Mouse (Mus musculus): ENCODE measurements around the gene Prkn. TPM values are rescaled to one million over a fixed set of nuclear protein-coding genes. Genes with fewer than 3 reads are reported as not detected.

The Prkn gene
- total and polyA plus RNA-seq, 3 experiments, result 0.86 to 5.7 (median 2.3) TPM

DNA sequence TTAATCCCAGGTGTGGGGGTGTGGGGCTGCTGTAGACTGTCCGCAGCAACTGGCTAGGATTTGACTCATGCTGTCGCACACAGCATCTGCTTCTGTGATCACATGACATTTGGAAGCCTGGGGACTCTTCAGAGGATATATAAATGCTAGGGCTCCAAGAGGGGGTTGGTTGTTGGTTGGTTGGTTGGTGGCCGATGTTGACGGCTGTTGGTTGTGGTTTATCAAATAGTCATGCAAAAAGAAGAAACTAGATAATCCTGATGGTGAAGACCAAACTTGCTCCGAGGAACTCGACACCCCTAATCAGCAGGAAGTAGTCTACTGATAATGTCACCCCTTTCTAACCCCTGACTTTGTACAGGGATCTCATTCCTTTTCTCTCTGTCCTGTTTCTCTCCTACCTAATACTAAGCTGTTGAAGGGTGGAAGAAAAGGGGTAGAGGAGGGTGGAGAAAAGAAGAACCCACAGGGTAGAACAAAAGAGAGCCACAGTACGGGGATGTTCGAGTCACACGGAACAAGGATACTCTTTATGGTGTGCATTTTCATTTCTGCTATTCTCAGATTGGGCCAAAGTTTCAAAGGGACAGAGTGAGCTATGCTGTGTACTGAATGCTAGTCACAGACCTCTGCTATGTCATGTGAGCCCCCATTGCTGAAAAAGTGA, 948.2 kb downstream of the Prkn start:
- TF ChIP-seq TAL1 (conservative IDR thresholded peaks at IDR 0.05; ENCODE audit: low read depth, low read length) (no peak), CTCF (IDR thresholded peaks at IDR 0.05; ENCODE audit: low read depth, low read length) (no peak), GATA1 (IDR thresholded peaks at IDR 0.05; ENCODE audit: borderline replicate concordance, low read length) (no peak), GATA2 (IDR thresholded peaks at IDR 0.05; ENCODE audit: borderline replicate concordance, low read depth, low read length) (no peak), POLR2AphosphoS5 (IDR thresholded peaks at IDR 0.05; ENCODE audit: insufficient replicate concordance, low read depth, low read length) (no peak)
- H3K27me3 ChIP-seq (ENCODE audit: insufficient read depth, low read length), result peaks cover 12% of the 10 kb centered on the region
- H3K4me1 ChIP-seq (ENCODE audit: insufficient read depth, low read depth, low read length), result no peaks in the 10 kb centered on the region
- no peaks in the 10 kb centered on the region for H3K9me3 ChIP-seq (replicated peaks)
- ATAC-seq (ENCODE audit: extremely low read depth, insufficient number of reproducible peaks, low FRiP score, poor library complexity, severe bottlenecking) (peak; percentile 28; the same call in 1 of the 2 replicates), DNase-seq (ENCODE audit: low spot score) (no peak)
- H3K4me3 ChIP-seq (ENCODE audit: low read depth, low read length), result no peak overlapping the region
- no peaks in the 10 kb centered on the region for H3K36me3 ChIP-seq (replicated peaks)

DNA sequence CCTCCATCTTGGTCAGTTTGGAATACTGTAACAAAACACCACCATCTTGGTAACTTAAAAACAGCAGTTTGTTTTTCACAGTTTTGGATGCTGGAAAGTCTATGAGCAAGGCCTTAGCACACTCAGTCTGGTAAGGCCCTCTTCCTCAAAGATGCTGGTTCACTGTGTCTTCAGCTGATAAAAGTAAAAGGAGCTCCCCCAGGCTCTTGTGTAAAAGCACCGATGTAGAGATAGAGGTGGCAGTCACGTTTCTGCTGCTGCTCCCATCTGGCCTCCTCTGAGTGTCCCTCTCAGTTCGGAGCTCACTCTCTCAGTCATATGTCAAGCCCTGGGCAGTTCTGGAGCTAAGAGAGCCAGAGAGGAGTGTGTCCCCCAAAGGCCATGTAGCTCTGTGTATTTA, 955.8 kb downstream of the Prkn start:
- Histone ChIP-seq H3K9me3 (replicated peaks) (no peaks in the 10 kb centered on the region), H3K36me3 (replicated peaks) (no peaks in the 10 kb centered on the region), H3K4me1 (ENCODE audit: insufficient read depth, low read depth, low read length) (no peaks in the 10 kb centered on the region), H3K27me3 (ENCODE audit: insufficient read depth, low read length) (peaks cover 15% of the 10 kb centered on the region), H3K4me3 (ENCODE audit: low read depth, low read length) (no peak overlapping the region)
- DNase-seq (ENCODE audit: low spot score) (no peak), ATAC-seq (ENCODE audit: extremely low read depth, insufficient number of reproducible peaks, low FRiP score, poor library complexity, severe bottlenecking) (no peak)
- no peak for TF ChIP-seq POLR2AphosphoS5 (IDR thresholded peaks at IDR 0.05; ENCODE audit: insufficient replicate concordance, low read depth, low read length)
- TF ChIP-seq CTCF (IDR thresholded peaks at IDR 0.05; ENCODE audit: low read depth, low read length), result no peak

DNA sequence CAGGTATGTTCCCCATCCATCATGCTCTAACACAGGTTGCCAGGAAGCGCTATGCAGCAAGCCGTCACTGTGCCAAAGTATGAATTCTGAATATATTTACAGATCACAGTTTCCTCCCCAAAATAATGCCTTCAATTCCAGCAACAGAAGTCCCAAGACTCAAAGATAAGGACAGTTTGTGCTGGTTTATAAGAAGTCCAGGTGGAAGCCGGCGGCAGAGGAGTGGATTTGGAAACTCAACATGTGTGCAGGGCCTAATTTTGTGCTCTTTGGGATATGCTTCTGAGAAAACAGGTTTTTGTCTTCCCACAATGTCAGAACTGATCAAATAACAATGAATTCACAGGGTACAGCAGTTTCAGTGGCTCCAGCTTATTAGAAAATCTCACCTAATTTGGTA, 961.0 kb downstream of the Prkn start:
- TF ChIP-seq GATA2 (IDR thresholded peaks at IDR 0.05; ENCODE audit: borderline replicate concordance, low read depth, low read length) (no peak), POLR2AphosphoS5 (IDR thresholded peaks at IDR 0.05; ENCODE audit: insufficient replicate concordance, low read depth, low read length) (no peak), GATA1 (IDR thresholded peaks at IDR 0.05; ENCODE audit: borderline replicate concordance, low read length) (no peak), TAL1 (conservative IDR thresholded peaks at IDR 0.05; ENCODE audit: low read depth, low read length) (no peak), CTCF (IDR thresholded peaks at IDR 0.05; ENCODE audit: low read depth, low read length) (no peak)
- no peaks in the 10 kb centered on the region for H3K36me3 ChIP-seq (replicated peaks)
- H3K4me3 ChIP-seq (ENCODE audit: low read depth, low read length), result no peak overlapping the region
- no peaks in the 10 kb centered on the region for H3K9me3 ChIP-seq (replicated peaks)
- H3K27me3 ChIP-seq (ENCODE audit: insufficient read depth, low read length), result peaks cover 2% of the 10 kb centered on the region; the same call in 1 of the 2 replicates
- no peaks in the 10 kb centered on the region for H3K4me1 ChIP-seq (ENCODE audit: insufficient read depth, low read depth, low read length)
- DNase-seq (ENCODE audit: low spot score) (no peak), ATAC-seq (ENCODE audit: extremely low read depth, insufficient number of reproducible peaks, low FRiP score, poor library complexity, severe bottlenecking) (no peak)

DNA sequence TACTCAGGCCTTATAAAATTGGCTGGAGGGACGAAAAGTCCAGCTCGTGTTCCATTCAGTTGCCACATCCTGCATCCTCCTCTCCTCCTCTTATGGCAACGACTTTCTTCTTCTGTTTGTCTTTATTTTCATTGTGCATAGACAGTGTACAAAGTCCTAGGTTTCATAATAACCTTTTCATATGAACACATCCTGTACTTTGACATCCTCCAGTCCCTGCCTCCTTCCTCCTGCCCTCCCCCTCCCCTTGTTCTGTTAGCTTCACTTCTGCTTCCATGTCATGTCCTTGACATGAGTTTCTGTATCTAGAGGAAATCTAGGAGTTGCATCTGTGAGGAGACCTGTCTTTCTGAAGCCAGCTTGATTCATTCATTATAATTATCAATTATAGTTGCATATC, 967.1 kb downstream of the Prkn start:
- TF ChIP-seq GATA1 (IDR thresholded peaks at IDR 0.05; ENCODE audit: borderline replicate concordance, low read length), result no peak
- TF ChIP-seq POLR2AphosphoS5 (IDR thresholded peaks at IDR 0.05; ENCODE audit: insufficient replicate concordance, low read depth, low read length), result no peak
- no peak for TF ChIP-seq CTCF (IDR thresholded peaks at IDR 0.05; ENCODE audit: low read depth, low read length)
- no peak for TF ChIP-seq TAL1 (conservative IDR thresholded peaks at IDR 0.05; ENCODE audit: low read depth, low read length)
- TF ChIP-seq GATA2 (IDR thresholded peaks at IDR 0.05; ENCODE audit: borderline replicate concordance, low read depth, low read length), result no peak
- no peaks in the 10 kb centered on the region for H3K36me3 ChIP-seq (replicated peaks)
- DNase-seq (ENCODE audit: low spot score) (no peak), ATAC-seq (ENCODE audit: extremely low read depth, insufficient number of reproducible peaks, low FRiP score, poor library complexity, severe bottlenecking) (no peak)
- no peaks in the 10 kb centered on the region for H3K4me1 ChIP-seq (ENCODE audit: insufficient read depth, low read depth, low read length)
- H3K9me3 ChIP-seq (replicated peaks), result no peaks in the 10 kb centered on the region
- H3K27me3 ChIP-seq (ENCODE audit: insufficient read depth, low read length), result no peaks in the 10 kb centered on the region; the same call in 1 of the 2 replicates
- H3K4me3 ChIP-seq (ENCODE audit: low read depth, low read length), result no peak overlapping the region

DNA sequence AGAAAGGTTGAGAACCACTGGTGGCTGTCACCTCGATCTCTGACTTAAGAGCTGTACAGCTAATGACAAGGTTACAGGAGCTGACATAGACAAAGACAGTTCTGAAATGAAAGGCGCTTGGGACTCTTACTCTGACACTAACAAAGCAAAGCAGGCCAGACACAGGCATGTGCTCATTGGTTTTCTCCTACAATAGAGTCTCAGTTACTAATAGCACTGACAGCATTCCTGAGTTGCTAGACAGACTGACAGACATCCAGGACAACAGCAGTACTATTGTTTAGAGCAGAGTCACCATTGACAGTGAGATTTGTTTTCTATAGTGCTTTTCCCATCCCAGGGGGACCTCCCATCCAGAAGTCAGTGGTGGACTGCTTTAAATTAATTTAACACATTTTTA, 977.7 kb downstream of the Prkn start:
- no peaks in the 10 kb centered on the region for H3K4me1 ChIP-seq (ENCODE audit: insufficient read depth, low read depth, low read length)
- H3K4me3 ChIP-seq (ENCODE audit: low read depth, low read length), result no peak overlapping the region
- DNase-seq (ENCODE audit: low spot score), result no peak
- no peaks in the 10 kb centered on the region for H3K36me3 ChIP-seq (replicated peaks)
- ATAC-seq (ENCODE audit: extremely low read depth, insufficient number of reproducible peaks, low FRiP score, poor library complexity, severe bottlenecking), result no peak
- H3K9me3 ChIP-seq (replicated peaks), result no peaks in the 10 kb centered on the region
- TF ChIP-seq POLR2AphosphoS5 (IDR thresholded peaks at IDR 0.05; ENCODE audit: insufficient replicate concordance, low read depth, low read length) (no peak), CTCF (IDR thresholded peaks at IDR 0.05; ENCODE audit: low read depth, low read length) (no peak), TAL1 (conservative IDR thresholded peaks at IDR 0.05; ENCODE audit: low read depth, low read length) (no peak), GATA1 (IDR thresholded peaks at IDR 0.05; ENCODE audit: borderline replicate concordance, low read length) (no peak), GATA2 (IDR thresholded peaks at IDR 0.05; ENCODE audit: borderline replicate concordance, low read depth, low read length) (no peak)
- peaks cover 11% of the 10 kb centered on the region; the same call in 1 of the 2 replicates for H3K27me3 ChIP-seq (ENCODE audit: insufficient read depth, low read length)

DNA sequence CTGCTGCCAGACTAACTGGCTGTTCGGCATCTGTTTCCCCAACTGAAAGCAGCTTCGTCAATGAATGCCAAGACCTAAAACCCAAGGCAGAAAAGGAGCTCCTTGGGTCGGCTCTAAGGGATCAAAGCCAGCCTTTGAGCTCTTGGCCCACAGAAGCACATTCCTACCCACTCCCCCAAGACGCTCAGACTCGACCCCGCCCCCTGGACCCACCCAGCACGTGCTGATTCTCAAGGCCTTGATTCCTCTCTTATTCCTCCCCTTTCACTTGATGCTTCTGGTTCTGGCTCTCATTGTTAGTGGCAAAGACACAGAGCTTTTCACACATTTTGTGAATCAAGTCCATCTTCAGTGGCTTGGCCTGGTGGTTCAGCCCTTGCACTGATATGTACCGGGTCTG, 979.3 kb downstream of the Prkn start:
- Histone ChIP-seq H3K4me1 (ENCODE audit: insufficient read depth, low read depth, low read length) (no peaks in the 10 kb centered on the region), H3K9me3 (replicated peaks) (no peaks in the 10 kb centered on the region), H3K36me3 (replicated peaks) (no peaks in the 10 kb centered on the region), H3K4me3 (ENCODE audit: low read depth, low read length) (no peak overlapping the region), H3K27me3 (ENCODE audit: insufficient read depth, low read length) (peaks cover 11% of the 10 kb centered on the region; the same call in 1 of the 2 replicates)
- ATAC-seq (ENCODE audit: extremely low read depth, insufficient number of reproducible peaks, low FRiP score, poor library complexity, severe bottlenecking), result no peak
- DNase-seq (ENCODE audit: low spot score), result no peak
- no peak for TF ChIP-seq CTCF (IDR thresholded peaks at IDR 0.05; ENCODE audit: low read depth, low read length)
- no peak for TF ChIP-seq GATA2 (IDR thresholded peaks at IDR 0.05; ENCODE audit: borderline replicate concordance, low read depth, low read length)
- TF ChIP-seq TAL1 (conservative IDR thresholded peaks at IDR 0.05; ENCODE audit: low read depth, low read length), result no peak
- no peak for TF ChIP-seq GATA1 (IDR thresholded peaks at IDR 0.05; ENCODE audit: borderline replicate concordance, low read length)
- no peak for TF ChIP-seq POLR2AphosphoS5 (IDR thresholded peaks at IDR 0.05; ENCODE audit: insufficient replicate concordance, low read depth, low read length)

All from G1E (cell line).